Mouse (Mus musculus) CH12.LX (cell line): ENCODE measurements around the gene Metap1. TPM values are rescaled to one million over a fixed set of nuclear protein-coding genes. Genes with fewer than 3 reads are reported as not detected.
A peak's percentile ranks its signal among the peaks of the same experiment; 100 is the strongest.

ENCODE experiments used
- DNase-seq: peaks from one replicate; pipeline ENCODE4 v3.0.0-alpha.2; 2013; ENCODE audit errors: extremely low read depth
- H3K27ac ChIP-seq: 2 replicates; pipeline ENCODE4 v1.5.1; 2012; ENCODE audit warnings: low read depth, mild to moderate bottlenecking, control low read depth, moderate library complexity; ENCODE audit not compliant: insufficient read depth
- H3K27me3 ChIP-seq: replicated peaks from 2 replicates; pipeline ENCODE3; 2012; ENCODE audit warnings: inconsistent platforms
- H3K36me3 ChIP-seq, 2 experiments: replicated peaks in 1 of 2; 2 replicates each; pipeline versions ENCODE3 to v1.6.1; 2012; ENCODE audit warnings: inconsistent platforms in 1 of 2, low read length in 1 of 2, mild to moderate bottlenecking in 1 of 2, mixed read lengths in 1 of 2, moderate library complexity in 1 of 2; ENCODE audit not compliant: control insufficient read depth in 1 of 2, insufficient read depth in 1 of 2
- H3K4me1 ChIP-seq, 2 experiments: 2 replicates each; pipeline ENCODE4 v1.6.1; 2012; ENCODE audit warnings: inconsistent platforms in 1 of 2, moderate library complexity in 1 of 2; ENCODE audit not compliant: insufficient read depth in 2 of 2, control insufficient read depth in 1 of 2
- H3K4me2 ChIP-seq: 2 replicates; pipeline ENCODE4 v1.6.1; 2012; ENCODE audit warnings: low read depth, mild to moderate bottlenecking, control low read depth; ENCODE audit not compliant: poor library complexity, insufficient read depth, severe bottlenecking
- H3K4me3 ChIP-seq, 3 experiments: fragments of 150-350 bp in 1 of 3; sonication (generic) in 1 of 3; replicated peaks in 1 of 3; 2 replicates each; pipeline versions ENCODE3 to v1.5.1; 2011 to 2012; ENCODE audit warnings: low read depth in 2 of 3, low read length in 2 of 3, mild to moderate bottlenecking in 2 of 3, moderate library complexity in 2 of 3, control low read depth in 1 of 3, improper control_type of control experiment in 1 of 3, inconsistent platforms in 1 of 3, mixed read lengths in 1 of 3; ENCODE audit not compliant: poor library complexity in 1 of 3
- H3K79me2 ChIP-seq: replicated peaks from 2 replicates; pipeline ENCODE4 v1.6.1; 2012; ENCODE audit warnings: mild to moderate bottlenecking, moderate library complexity; ENCODE audit not compliant: control insufficient read depth, poor library complexity, insufficient read depth, severe bottlenecking; ENCODE audit errors: extremely low read depth
- H3K9ac ChIP-seq: 2 replicates; pipeline ENCODE4 v1.6.1; 2012; ENCODE audit warnings: low read depth, mild to moderate bottlenecking, control low read depth, moderate library complexity; ENCODE audit not compliant: insufficient read depth
- H3K9me3 ChIP-seq: replicated peaks from 2 replicates; pipeline ENCODE3; 2012; ENCODE audit warnings: low read length, inconsistent platforms, mixed read lengths
- BHLHE40 ChIP-seq: IDR thresholded peaks from 2 replicates; pipeline ENCODE4 v1.6.1; 2011; ENCODE audit warnings: mild to moderate bottlenecking, low read depth, low read length, improper control_type of control experiment
- CHD1 ChIP-seq: IDR thresholded peaks from 2 replicates; pipeline ENCODE4 v1.6.1; 2012; ENCODE audit warnings: low read depth, low read length, improper control_type of control experiment, inconsistent platforms
- CHD2 ChIP-seq: IDR thresholded peaks from 2 replicates; pipeline ENCODE4 v1.6.1; 2011; ENCODE audit warnings: low read length, improper control_type of control experiment
- E2F4 ChIP-seq: IDR thresholded peaks from 2 replicates; pipeline ENCODE4 v1.6.1; 2011; ENCODE audit warnings: low read depth, low read length, improper control_type of control experiment; ENCODE audit not compliant: insufficient replicate concordance
- ELF1 ChIP-seq: IDR thresholded peaks from 2 replicates; pipeline ENCODE4 v1.6.1; 2014; ENCODE audit warnings: low read depth, mild to moderate bottlenecking, inconsistent platforms, low read length, improper control_type of control experiment
- EP300 ChIP-seq: IDR thresholded peaks from 2 replicates; pipeline ENCODE4 v1.6.1; 2011; ENCODE audit warnings: low read length, improper control_type of control experiment
- ETS1 ChIP-seq: conservative IDR thresholded peaks from 2 replicates; pipeline ENCODE4 v1.6.1; 2012; ENCODE audit warnings: low read depth, mild to moderate bottlenecking, inconsistent platforms, low read length, improper control_type of control experiment, moderate library complexity
- GABPA ChIP-seq: IDR thresholded peaks from 2 replicates; pipeline ENCODE4 v1.6.1; 2012; ENCODE audit warnings: low read depth, low read length, improper control_type of control experiment, inconsistent platforms; ENCODE audit not compliant: insufficient replicate concordance
- IRF4 ChIP-seq: IDR thresholded peaks from 2 replicates; pipeline ENCODE4 v1.6.1; 2014; ENCODE audit warnings: low read depth, mild to moderate bottlenecking, inconsistent platforms, low read length, improper control_type of control experiment
- JUN ChIP-seq: IDR thresholded peaks from 2 replicates; pipeline ENCODE4 v1.6.1; 2011; ENCODE audit warnings: low read depth, mild to moderate bottlenecking, low read length, improper control_type of control experiment, moderate library complexity; ENCODE audit not compliant: insufficient read depth
- JUND ChIP-seq: conservative IDR thresholded peaks from 2 replicates; pipeline ENCODE4 v1.6.1; 2011; ENCODE audit warnings: low read depth, low read length, improper control_type of control experiment
- MAFK ChIP-seq: IDR thresholded peaks from 2 replicates; pipeline ENCODE4 v1.6.1; 2011; ENCODE audit warnings: low read length, improper control_type of control experiment; ENCODE audit not compliant: insufficient replicate concordance
- MAX ChIP-seq: IDR thresholded peaks from 2 replicates; pipeline ENCODE4 v1.6.1; 2011; ENCODE audit warnings: low read length, improper control_type of control experiment
- MAZ ChIP-seq: IDR thresholded peaks from 2 replicates; pipeline ENCODE4 v1.6.1; 2012; ENCODE audit warnings: low read depth, mild to moderate bottlenecking, inconsistent platforms, low read length, improper control_type of control experiment, moderate library complexity
- MEF2A ChIP-seq: IDR thresholded peaks from 2 replicates; pipeline ENCODE4 v1.6.1; 2014; ENCODE audit warnings: low read depth, mild to moderate bottlenecking, inconsistent platforms, low read length, improper control_type of control experiment, borderline replicate concordance
- MXI1 ChIP-seq: IDR thresholded peaks from 2 replicates; pipeline ENCODE4 v1.6.1; 2011; ENCODE audit warnings: mild to moderate bottlenecking, low read depth, low read length, improper control_type of control experiment
- MYC ChIP-seq: IDR thresholded peaks from 2 replicates; pipeline ENCODE4 v1.6.1; 2011; ENCODE audit warnings: low read depth, mild to moderate bottlenecking, improper control_type of control experiment, low read length
- SIN3A ChIP-seq: IDR thresholded peaks from 2 replicates; pipeline ENCODE4 v1.6.1; 2012; ENCODE audit warnings: low read length, improper control_type of control experiment, inconsistent platforms
- TBP ChIP-seq: conservative IDR thresholded peaks from 2 replicates; pipeline ENCODE4 v1.6.1; 2011; ENCODE audit warnings: low read depth, low read length, improper control_type of control experiment
- UBTF ChIP-seq: IDR thresholded peaks from 2 replicates; pipeline ENCODE4 v1.6.1; 2012; ENCODE audit warnings: low read depth, mild to moderate bottlenecking, inconsistent platforms, low read length, improper control_type of control experiment, moderate library complexity
- dilution Hi-C: fragments of 300-500 bp; cut with MboI; formaldehyde crosslinking; loops from 2 replicates; pipeline ENCODE4 v1.14.3; 2020; ENCODE audit warnings: low sequenced_read_pairs; ENCODE audit not compliant: extremely low pct_unique_long_range_greater_than_20kb, extremely low pct_ligation_motif_present
- in situ Hi-C: fragments of 300-500 bp; cut with MboI; formaldehyde crosslinking; loops from 3 replicates; pipeline ENCODE4 v1.14.3; 2019; ENCODE audit warnings: low sequenced_read_pairs, low pct_ligation_motif_present, low pct_unique_long_range_greater_than_20kb, mixed read lengths
- polyA plus RNA-seq: library from polyadenylated mRNA; unstranded; fragments of >175 nt; gene quantifications from 2 replicates; pipeline ENCODE4 v1.2.1, GENCODE M21; 2012; ENCODE audit warnings: low read depth; ENCODE audit not compliant: insufficient read length
- total RNA-seq, 2 experiments: library from RNA; depleted of rRNA; stranded (reverse); fragments of 300-350 nt in 1 of 2; fragments of >200 nt in 1 of 2; gene quantifications; 2 replicates each; pipeline ENCODE4 v1.2.3; 2012 to 2014

Metap1 gene
- total and polyA plus RNA-seq, 3 experiments, result 77.9 to 163 (median 143) TPM

DNA sequence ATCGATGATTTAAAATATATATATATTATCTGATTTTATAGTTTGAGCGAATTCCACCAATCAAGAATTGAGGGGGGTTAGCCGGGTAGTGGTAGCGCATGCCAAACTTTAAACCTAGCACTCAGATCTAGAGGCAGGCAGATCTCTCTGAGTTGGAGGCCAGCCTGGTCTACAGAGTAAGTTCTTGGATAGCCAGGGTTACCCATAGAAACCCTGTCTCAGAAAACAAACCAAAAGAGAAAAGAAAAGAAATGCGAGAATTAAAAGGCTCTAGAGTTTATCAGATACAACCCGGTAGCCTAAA is 671 bp upstream of the Metap1 start:
- Histone ChIP-seq H3K9ac (peak overlapping the region; percentile 66), H3K27ac (no peak overlapping the region), H3K4me3 (peak overlapping the region in 2 of 3 experiments; percentile 51 to 58), H3K4me2 (peak overlapping the region; percentile 92), H3K27me3 (no peaks in the 10 kb centered on the region), H3K4me1 (peaks cover 0 to 26% of the 10 kb centered on the region in 2 experiments; a peak in 2 of 4 replicates)
- dilution Hi-C loops, result no loop called here
- in situ Hi-C loops, result no loop called here
- TF ChIP-seq JUND (0 out of 2 replicates have a peak, but pooled peaks have one; percentile 3), MEF2A (no peak), CHD1 (peak; percentile 90; the same call in 1 of the 2 replicates)
- TF ChIP-seq, all 38 proteins: peak for 2
- Histone ChIP-seq H3K79me2 (peaks cover 40% of the 10 kb centered on the region), H3K36me3 (peaks cover 11 to 21% of the 10 kb centered on the region in 2 experiments), H3K9me3 (peaks cover 7% of the 10 kb centered on the region)
- no peak for DNase-seq

GRCm38 (mm10) chr3:138488584-138489326 is 560 bp downstream of the Metap1 start:
- Histone ChIP-seq H3K4me2 (peak overlapping the region; percentile 93), H3K79me2 (peaks cover 53% of the 10 kb centered on the region), H3K4me1 (peaks cover 3 to 32% of the 10 kb centered on the region in 2 experiments; a peak in 3 of 4 replicates), H3K9ac (peak overlapping the region; percentile 87), H3K27me3 (no peaks in the 10 kb centered on the region), H3K36me3 (peaks cover 18 to 33% of the 10 kb centered on the region in 2 experiments), H3K27ac (peak overlapping the region; percentile 44), H3K9me3 (peaks cover 12% of the 10 kb centered on the region), H3K4me3 (peak overlapping the region; percentile 79 to 90 (median 83))
- peak; percentile 77 for DNase-seq
- in situ Hi-C loops, result no loop called here
- TF ChIP-seq IRF4, result peak; percentile 79
- peak; percentile 78 for TF ChIP-seq JUND
- no peak for TF ChIP-seq CHD2
- no peak for TF ChIP-seq GABPA
- peak; percentile 88 for TF ChIP-seq SIN3A
- TF ChIP-seq EP300, result peak; percentile 67
- TF ChIP-seq ELF1, result peak; percentile 30; the same call in 1 of the 2 replicates
- TF ChIP-seq BHLHE40, result no peak
- peak; percentile 61 for TF ChIP-seq JUN
- TF ChIP-seq E2F4, result no peak
- TF ChIP-seq MAZ, result no peak
- no peak for TF ChIP-seq MAFK
- TF ChIP-seq CHD1, result peak; percentile 69; the same call in 1 of the 2 replicates
- 0 out of 2 replicates have a peak, but pooled peaks have one; percentile 7 for TF ChIP-seq MYC
- TF ChIP-seq ETS1, result 0 out of 2 replicates have a peak, but pooled peaks have one; percentile 14
- TF ChIP-seq MEF2A, result peak; percentile 56
- TF ChIP-seq UBTF, result peak; percentile 98; the same call in 1 of the 2 replicates
- TF ChIP-seq MXI1, result peak; percentile 61
- TF ChIP-seq TBP, result 0 out of 2 replicates have a peak, but pooled peaks have one; percentile 43
- no peak for TF ChIP-seq MAX
- dilution Hi-C loops, result no loop called here
